Mouse (Mus musculus) lung, adult 2 months (tissue): ENCODE results near the gene Traip.

Experiments
- CTCF ChIP-seq: fragments of 200-500 bp; IDR thresholded peaks from 2 replicates; pipeline ENCODE4 v1.5.1; 2011; ENCODE audit warnings: mild to moderate bottlenecking, low read length, control low read depth; ENCODE audit not compliant: insufficient read depth
- POLR2A ChIP-seq: fragments of 200-500 bp; IDR thresholded peaks from 2 replicates; pipeline ENCODE4 v1.6.1; 2011; ENCODE audit warnings: low read depth, mild to moderate bottlenecking, control low read depth, low read length, borderline replicate concordance; ENCODE audit errors: extremely low read depth

- TF ChIP-seq CTCF = no peak
- TF ChIP-seq POLR2A = no peak
These were observed 7.2 kb downstream of the Traip start for GRCm38 (mm10) chr9:107957141-107957540.
